Mouse (Mus musculus) CH12.LX (cell line): ENCODE measurements at regions not wholly inside any gene's neighbourhood (a gene's known extent, or its start where the extent isn't known, plus 50 kb on each side); places are given as distances from the start of the nearest gene placed in this dataset.
A peak's percentile ranks its signal among the peaks of the same experiment; 100 is the strongest.

ENCODE experiments used
- DNase-seq: peaks from one replicate; pipeline ENCODE4 v3.0.0-alpha.2; 2013; ENCODE audit errors: extremely low read depth
- H3K27ac ChIP-seq: 2 replicates; pipeline ENCODE4 v1.5.1; 2012; ENCODE audit warnings: low read depth, mild to moderate bottlenecking, control low read depth, moderate library complexity; ENCODE audit not compliant: insufficient read depth
- H3K27me3 ChIP-seq: replicated peaks from 2 replicates; pipeline ENCODE3; 2012; ENCODE audit warnings: inconsistent platforms
- H3K36me3 ChIP-seq, 2 experiments: replicated peaks in 1 of 2; 2 replicates each; pipeline versions ENCODE3 to v1.6.1; 2012; ENCODE audit warnings: inconsistent platforms in 1 of 2, low read length in 1 of 2, mild to moderate bottlenecking in 1 of 2, mixed read lengths in 1 of 2, moderate library complexity in 1 of 2; ENCODE audit not compliant: control insufficient read depth in 1 of 2, insufficient read depth in 1 of 2
- H3K4me1 ChIP-seq, 2 experiments: 2 replicates each; pipeline ENCODE4 v1.6.1; 2012; ENCODE audit warnings: inconsistent platforms in 1 of 2, moderate library complexity in 1 of 2; ENCODE audit not compliant: insufficient read depth in 2 of 2, control insufficient read depth in 1 of 2
- H3K4me2 ChIP-seq: 2 replicates; pipeline ENCODE4 v1.6.1; 2012; ENCODE audit warnings: low read depth, mild to moderate bottlenecking, control low read depth; ENCODE audit not compliant: poor library complexity, insufficient read depth, severe bottlenecking
- H3K4me3 ChIP-seq, 3 experiments: fragments of 150-350 bp in 1 of 3; sonication (generic) in 1 of 3; replicated peaks in 1 of 3; 2 replicates each; pipeline versions ENCODE3 to v1.5.1; 2011 to 2012; ENCODE audit warnings: low read depth in 2 of 3, low read length in 2 of 3, mild to moderate bottlenecking in 2 of 3, moderate library complexity in 2 of 3, control low read depth in 1 of 3, improper control_type of control experiment in 1 of 3, inconsistent platforms in 1 of 3, mixed read lengths in 1 of 3; ENCODE audit not compliant: poor library complexity in 1 of 3
- H3K79me2 ChIP-seq: replicated peaks from 2 replicates; pipeline ENCODE4 v1.6.1; 2012; ENCODE audit warnings: mild to moderate bottlenecking, moderate library complexity; ENCODE audit not compliant: control insufficient read depth, poor library complexity, insufficient read depth, severe bottlenecking; ENCODE audit errors: extremely low read depth
- H3K9ac ChIP-seq: 2 replicates; pipeline ENCODE4 v1.6.1; 2012; ENCODE audit warnings: low read depth, mild to moderate bottlenecking, control low read depth, moderate library complexity; ENCODE audit not compliant: insufficient read depth
- H3K9me3 ChIP-seq: replicated peaks from 2 replicates; pipeline ENCODE3; 2012; ENCODE audit warnings: low read length, inconsistent platforms, mixed read lengths
- CTCF ChIP-seq, 2 experiments: IDR thresholded peaks in 1 of 2; conservative IDR thresholded peaks in 1 of 2; 2 replicates each; pipeline ENCODE4 v1.5.1; 2011 to 2012; ENCODE audit warnings: low read depth in 2 of 2, low read length in 2 of 2, improper control_type of control experiment in 1 of 2, inconsistent platforms in 1 of 2, mild to moderate bottlenecking in 1 of 2, moderate library complexity in 1 of 2
- ELF1 ChIP-seq: IDR thresholded peaks from 2 replicates; pipeline ENCODE4 v1.6.1; 2014; ENCODE audit warnings: low read depth, mild to moderate bottlenecking, inconsistent platforms, low read length, improper control_type of control experiment
- ETS1 ChIP-seq: conservative IDR thresholded peaks from 2 replicates; pipeline ENCODE4 v1.6.1; 2012; ENCODE audit warnings: low read depth, mild to moderate bottlenecking, inconsistent platforms, low read length, improper control_type of control experiment, moderate library complexity
- HCFC1 ChIP-seq: IDR thresholded peaks from 2 replicates; pipeline ENCODE4 v1.6.1; 2012; ENCODE audit warnings: low read depth, mild to moderate bottlenecking, inconsistent platforms, low read length, improper control_type of control experiment
- IRF4 ChIP-seq: IDR thresholded peaks from 2 replicates; pipeline ENCODE4 v1.6.1; 2014; ENCODE audit warnings: low read depth, mild to moderate bottlenecking, inconsistent platforms, low read length, improper control_type of control experiment
- JUN ChIP-seq: IDR thresholded peaks from 2 replicates; pipeline ENCODE4 v1.6.1; 2011; ENCODE audit warnings: low read depth, mild to moderate bottlenecking, low read length, improper control_type of control experiment, moderate library complexity; ENCODE audit not compliant: insufficient read depth
- MAFK ChIP-seq: IDR thresholded peaks from 2 replicates; pipeline ENCODE4 v1.6.1; 2011; ENCODE audit warnings: low read length, improper control_type of control experiment; ENCODE audit not compliant: insufficient replicate concordance
- MAX ChIP-seq: IDR thresholded peaks from 2 replicates; pipeline ENCODE4 v1.6.1; 2011; ENCODE audit warnings: low read length, improper control_type of control experiment
- MAZ ChIP-seq: IDR thresholded peaks from 2 replicates; pipeline ENCODE4 v1.6.1; 2012; ENCODE audit warnings: low read depth, mild to moderate bottlenecking, inconsistent platforms, low read length, improper control_type of control experiment, moderate library complexity
- MYC ChIP-seq: IDR thresholded peaks from 2 replicates; pipeline ENCODE4 v1.6.1; 2011; ENCODE audit warnings: low read depth, mild to moderate bottlenecking, improper control_type of control experiment, low read length
- NRF1 ChIP-seq: IDR thresholded peaks from 2 replicates; pipeline ENCODE4 v1.6.1; 2014; ENCODE audit warnings: low read depth, mild to moderate bottlenecking, inconsistent platforms, low read length, improper control_type of control experiment, moderate library complexity
- PAX5 ChIP-seq: IDR thresholded peaks from 2 replicates; pipeline ENCODE4 v1.6.1; 2012; ENCODE audit warnings: low read length, inconsistent platforms, mixed read lengths
- POLR2A ChIP-seq: IDR thresholded peaks from 2 replicates; pipeline ENCODE4 v1.6.1; 2011; ENCODE audit warnings: low read depth, mild to moderate bottlenecking, improper control_type of control experiment, low read length
- POLR2AphosphoS2 ChIP-seq: IDR thresholded peaks from 2 replicates; pipeline ENCODE4 v1.6.1; 2011; ENCODE audit warnings: low read depth, low read length, improper control_type of control experiment
- RAD21 ChIP-seq: IDR thresholded peaks from 2 replicates; pipeline ENCODE4 v1.6.1; 2011; ENCODE audit warnings: low read depth, mild to moderate bottlenecking, low read length, improper control_type of control experiment, moderate library complexity
- SIN3A ChIP-seq: IDR thresholded peaks from 2 replicates; pipeline ENCODE4 v1.6.1; 2012; ENCODE audit warnings: low read length, improper control_type of control experiment, inconsistent platforms
- SMC3 ChIP-seq: IDR thresholded peaks from 2 replicates; pipeline ENCODE4 v1.6.1; 2011; ENCODE audit warnings: low read depth, low read length, improper control_type of control experiment
- TCF12 ChIP-seq: IDR thresholded peaks from 2 replicates; pipeline ENCODE4 v1.6.1; 2014; ENCODE audit warnings: low read depth, mild to moderate bottlenecking, inconsistent platforms, low read length, improper control_type of control experiment
- USF1 ChIP-seq: IDR thresholded peaks from 2 replicates; pipeline ENCODE4 v1.6.1; 2014; ENCODE audit warnings: low read depth, mild to moderate bottlenecking, inconsistent platforms, low read length, improper control_type of control experiment
- USF2 ChIP-seq: conservative IDR thresholded peaks from 2 replicates; pipeline ENCODE4 v1.6.1; 2011; ENCODE audit warnings: low read depth, low read length, improper control_type of control experiment
- ZC3H11A ChIP-seq: IDR thresholded peaks from 2 replicates; pipeline ENCODE4 v1.6.1; 2012; ENCODE audit warnings: low read depth, mild to moderate bottlenecking, inconsistent platforms, low read length, improper control_type of control experiment
- ZKSCAN1 ChIP-seq: IDR thresholded peaks from 2 replicates; pipeline ENCODE4 v1.6.1; 2012; ENCODE audit warnings: low read depth, inconsistent platforms, low read length, improper control_type of control experiment, borderline replicate concordance
- dilution Hi-C: fragments of 300-500 bp; cut with MboI; formaldehyde crosslinking; loops from 2 replicates; pipeline ENCODE4 v1.14.3; 2020; ENCODE audit warnings: low sequenced_read_pairs; ENCODE audit not compliant: extremely low pct_unique_long_range_greater_than_20kb, extremely low pct_ligation_motif_present
- in situ Hi-C: fragments of 300-500 bp; cut with MboI; formaldehyde crosslinking; loops from 3 replicates; pipeline ENCODE4 v1.14.3; 2019; ENCODE audit warnings: low sequenced_read_pairs, low pct_ligation_motif_present, low pct_unique_long_range_greater_than_20kb, mixed read lengths

DNA sequence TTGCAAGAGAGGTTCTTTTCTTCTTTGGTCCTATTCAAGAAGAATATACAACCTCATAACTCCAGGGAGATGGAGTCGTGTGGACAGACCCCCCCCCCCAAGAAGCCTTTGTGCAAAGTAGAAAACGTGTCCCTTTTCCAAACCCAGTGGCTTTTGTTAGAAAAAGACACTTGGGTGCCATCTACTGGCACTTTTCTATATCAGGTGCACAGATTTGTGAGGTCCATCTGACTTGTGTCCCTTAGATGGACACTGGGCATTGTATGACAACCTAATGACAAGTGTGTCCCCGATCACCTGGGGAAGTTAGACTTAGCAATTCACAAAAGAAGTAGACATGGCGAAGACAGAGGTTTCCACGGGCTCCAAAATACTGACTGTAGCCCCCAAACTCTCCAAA, 361.1 kb upstream of the Jmjd1c start:
- Histone ChIP-seq H3K4me1 (no peaks in the 10 kb centered on the region), H3K36me3 (no peaks in the 10 kb centered on the region)

DNA sequence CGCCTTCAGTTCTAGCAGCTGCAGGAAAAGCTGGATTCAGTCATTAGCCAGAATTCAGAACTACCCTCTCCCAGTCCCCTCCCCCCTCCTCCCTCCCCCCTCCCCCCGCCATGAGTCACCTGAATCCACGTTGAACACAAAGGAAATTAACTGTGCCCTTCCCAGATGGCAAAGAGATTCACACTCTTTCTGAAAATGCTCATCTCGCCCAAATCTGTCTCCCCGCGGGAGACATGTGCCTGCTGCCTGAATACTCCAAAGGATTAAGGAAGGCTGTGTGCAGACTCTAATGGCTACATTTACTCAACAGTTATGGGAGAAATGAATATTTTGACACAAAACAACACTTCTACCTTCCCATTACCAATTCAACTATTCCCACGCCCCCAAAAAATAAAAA, 356.9 kb upstream of the Jmjd1c start:
- DNase-seq: no peak
- Histone ChIP-seq H3K4me2 (no peak overlapping the region), H3K27ac (no peak overlapping the region)

More for the DNA sequence above, 361.1 kb upstream of the Jmjd1c start:
- Histone ChIP-seq H3K4me3 (no peak overlapping the region), H3K9ac (no peak overlapping the region), H3K9me3 (no peaks in the 10 kb centered on the region), H3K27me3 (no peaks in the 10 kb centered on the region), H3K79me2 (no peaks in the 10 kb centered on the region), H3K4me2 (no peak overlapping the region), H3K27ac (no peak overlapping the region)
- in situ Hi-C loops: no loop called here
- TF ChIP-seq USF2: no peak
- TF ChIP-seq CTCF (conservative IDR thresholded peaks at IDR 0.05 in 1 of 2, IDR thresholded peaks at IDR 0.05 in 1 of 2; ENCODE audit: low read depth in 2 of 2, low read length in 2 of 2): peak in 1 of 2 experiments; percentile 58; a peak in 2 of 4 replicates
- TF ChIP-seq NRF1: no peak
- TF ChIP-seq RAD21: peak; percentile 50
- TF ChIP-seq SMC3: peak; percentile 23; the same call in 1 of the 2 replicates
- TF ChIP-seq POLR2AphosphoS2: no peak
- no peak for TF ChIP-seq ZKSCAN1
- no peak for TF ChIP-seq ELF1
- TF ChIP-seq MAZ: no peak
- no peak for DNase-seq
- dilution Hi-C loops: no loop called here

DNA sequence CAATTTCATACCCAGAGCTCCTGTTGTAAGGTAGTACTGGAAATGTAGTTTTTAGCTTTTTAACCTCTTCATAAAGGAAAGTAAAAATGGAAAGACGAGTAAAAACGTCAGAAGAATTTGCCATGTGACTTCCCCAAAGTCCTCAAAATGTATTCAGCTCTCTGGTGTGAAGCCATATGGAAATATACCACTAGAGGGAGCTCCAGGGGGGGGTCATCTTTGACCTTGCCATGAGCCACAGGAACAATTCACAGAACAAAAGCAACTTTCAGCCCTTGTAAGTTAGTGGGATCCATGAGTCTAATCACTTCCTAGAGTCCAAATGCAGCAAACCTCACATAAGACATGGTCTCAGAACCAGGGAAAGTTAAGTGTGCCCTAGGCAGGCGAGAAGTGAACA, 354.1 kb upstream of the Jmjd1c start:
- peak; percentile 54 for TF ChIP-seq SMC3
- no peak for TF ChIP-seq PAX5
- peak; percentile 46 for TF ChIP-seq USF1
- no peak for TF ChIP-seq JUN
- TF ChIP-seq MYC: peak; percentile 80; the same call in 1 of the 2 replicates
- no peak for TF ChIP-seq TCF12
- no peak for TF ChIP-seq ZKSCAN1
- no peak for TF ChIP-seq SIN3A
- peak; percentile 81 for TF ChIP-seq MAX
- TF ChIP-seq POLR2A: no peak
- TF ChIP-seq HCFC1: no peak
- TF ChIP-seq USF2: peak; percentile 43
- peak; percentile 75 to 80 for TF ChIP-seq CTCF (conservative IDR thresholded peaks at IDR 0.05 in 1 of 2, IDR thresholded peaks at IDR 0.05 in 1 of 2; ENCODE audit: low read depth in 2 of 2, low read length in 2 of 2)
- TF ChIP-seq RAD21: peak; percentile 48
- TF ChIP-seq, all 38 proteins: peak for 7
- peak; percentile 71 for DNase-seq
- H3K4me3 ChIP-seq: no peak overlapping the region
- in situ Hi-C loops (no loop called here), dilution Hi-C loops (no loop called here)
- no peaks in the 10 kb centered on the region for H3K9me3 ChIP-seq
- no peaks in the 10 kb centered on the region for H3K36me3 ChIP-seq
- no peak overlapping the region for H3K27ac ChIP-seq
- no peaks in the 10 kb centered on the region for H3K79me2 ChIP-seq
- peaks cover 0 to 22% of the 10 kb centered on the region in 2 experiments; a peak in 2 of 4 replicates for H3K4me1 ChIP-seq
- H3K27me3 ChIP-seq: no peaks in the 10 kb centered on the region
- no peak overlapping the region for H3K9ac ChIP-seq
- no peak overlapping the region for H3K4me2 ChIP-seq

More for the DNA sequence above, 356.9 kb upstream of the Jmjd1c start:
- no peak overlapping the region for H3K4me3 ChIP-seq
- no peaks in the 10 kb centered on the region for H3K27me3 ChIP-seq
- no peaks in the 10 kb centered on the region for H3K9me3 ChIP-seq
- no peaks in the 10 kb centered on the region for H3K36me3 ChIP-seq
- no peak overlapping the region for H3K9ac ChIP-seq
- dilution Hi-C loops (no loop called here), in situ Hi-C loops (no loop called here)
- H3K4me1 ChIP-seq: peaks cover 0 to 22% of the 10 kb centered on the region in 2 experiments; a peak in 2 of 4 replicates
- TF ChIP-seq ZKSCAN1 (no peak), ZC3H11A (no peak), NRF1 (no peak), IRF4 (no peak), SIN3A (no peak), POLR2A (no peak), MAX (no peak), MAFK (no peak), ETS1 (no peak), JUN (no peak)
- no peaks in the 10 kb centered on the region for H3K79me2 ChIP-seq
